Mouse (Mus musculus): ENCODE results near the gene Hoxc6.

DNA sequence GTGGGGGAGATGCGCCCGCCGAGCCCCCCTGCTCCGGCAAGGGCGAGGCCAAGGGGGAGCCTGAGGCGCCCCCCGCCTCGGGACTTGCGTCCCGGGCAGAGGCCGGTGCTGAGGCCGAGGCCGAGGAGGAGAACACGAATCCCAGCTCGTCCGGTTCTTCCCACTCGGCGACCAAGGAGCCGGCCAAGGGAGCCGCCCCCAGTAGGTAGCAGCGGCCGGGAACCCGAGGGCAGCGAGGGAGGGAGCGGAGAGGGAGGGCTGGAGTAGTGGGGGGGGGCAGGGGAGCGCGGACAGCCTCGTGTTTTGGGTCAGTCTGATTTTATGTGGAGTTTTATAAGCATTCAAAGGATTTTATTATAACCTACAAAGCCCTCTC is 43.1 kb upstream of the Hoxc6 start:
- TF ChIP-seq ZNF384 (IDR thresholded peaks at IDR 0.05; ENCODE audit: low read depth, low read length) (no peak), MAFK (IDR thresholded peaks at IDR 0.05; ENCODE audit: insufficient read depth, low read depth, low read length) (no peak)

Data from ES-E14 (cell line).